Mouse (Mus musculus): ENCODE measurements around the gene Frmpd1.

Frmpd1 gene

GRCm38 (mm10) chr4:45184521-45185330, at the start of gene Frmpd1:
Gene Frmpd1 (plus strand): TSS chr4:45184875.
- DNase-seq, result peak; percentile 12 to 43

- no peak for DNase-seq
Observed at GRCm38 (mm10) chr4:45137636-45138035, 47.0 kb upstream of the Frmpd1 start.

- DNase-seq, result no peak
Observed at GRCm38 (mm10) chr4:45141835-45142234, 42.8 kb upstream of the Frmpd1 start.

GRCm38 (mm10) chr4:45142411-45142810, 42.3 kb upstream of the Frmpd1 start:
- no peak for DNase-seq

GRCm38 (mm10) chr4:45143005-45143404, 41.7 kb upstream of the Frmpd1 start:
- DNase-seq, result no peak

GRCm38 (mm10) chr4:45156433-45156832, 28.2 kb upstream of the Frmpd1 start:
- no peak for DNase-seq

GRCm38 (mm10) chr4:45158608-45159007, 26.1 kb upstream of the Frmpd1 start:
- DNase-seq, result no peak

GRCm38 (mm10) chr4:45160773-45161172, 23.9 kb upstream of the Frmpd1 start:
- no peak for DNase-seq

GRCm38 (mm10) chr4:45163711-45164110, 21.0 kb upstream of the Frmpd1 start:
- DNase-seq, result peak in 1 of 2 experiments; percentile 6

- no peak for DNase-seq
Observed at GRCm38 (mm10) chr4:45165477-45165876, 19.2 kb upstream of the Frmpd1 start.

GRCm38 (mm10) chr4:45165955-45166354, 18.7 kb upstream of the Frmpd1 start:
- no peak for DNase-seq

- no peak for DNase-seq
Observed at GRCm38 (mm10) chr4:45171340-45171739, 13.3 kb upstream of the Frmpd1 start.

GRCm38 (mm10) chr4:45183818-45184520, 706 bp upstream of the Frmpd1 start:
- DNase-seq, result no peak

GRCm38 (mm10) chr4:45185331-45185669, 625 bp downstream of the Frmpd1 start:
- DNase-seq, result no peak

GRCm38 (mm10) chr4:45198296-45198695, 13.6 kb downstream of the Frmpd1 start:
- no peak for DNase-seq

- no peak for DNase-seq
Observed at GRCm38 (mm10) chr4:45203283-45203682, 18.6 kb downstream of the Frmpd1 start.

GRCm38 (mm10) chr4:45207444-45207843, 22.8 kb downstream of the Frmpd1 start:
- DNase-seq, result no peak

GRCm38 (mm10) chr4:45208832-45209363, 24.2 kb downstream of the Frmpd1 start:
- DNase-seq, result no peak

- DNase-seq, result no peak
Observed at GRCm38 (mm10) chr4:45212342-45213063, 27.8 kb downstream of the Frmpd1 start.

- no peak for DNase-seq
Observed at GRCm38 (mm10) chr4:45219946-45220345, 35.3 kb downstream of the Frmpd1 start.

- no peak for DNase-seq
Observed at GRCm38 (mm10) chr4:45222395-45222794, 37.7 kb downstream of the Frmpd1 start.

GRCm38 (mm10) chr4:45230263-45230662, 45.6 kb downstream of the Frmpd1 start:
- no peak for DNase-seq

GRCm38 (mm10) chr4:45238260-45238659, 53.6 kb downstream of the Frmpd1 start:
- no peak for DNase-seq
